Mouse (Mus musculus) kidney, embryonic 14.5 days (tissue): ENCODE data around the gene Olfr601. TPM values are rescaled to one million over a fixed set of nuclear protein-coding genes. Genes with fewer than 3 reads are reported as not detected.
"Not testable (repeated sequence)": the region's sequence is repeated elsewhere in the genome, so short reads cannot be mapped to it uniquely, and the experiment has no call there.

Source experiments
- ATAC-seq: fragments of 200-750 bp; cut with Nextera tagmentation; 2 replicates; pipeline ENCODE4 v1.8.0; 2017; ENCODE audit warnings: moderate number of reproducible peaks, mild to moderate bottlenecking, moderate TSS enrichment, moderate library complexity; ENCODE audit not compliant: low FRiP score, low TSS enrichment
- H3K27ac ChIP-seq: fragments of 300-500 bp; sonication (generic); 2 replicates; pipeline ENCODE4 v1.5.1; 2014; ENCODE audit warnings: low read depth, mild to moderate bottlenecking, low read length, moderate library complexity, mixed read lengths
- H3K27me3 ChIP-seq: fragments of 300-500 bp; sonication (generic); 2 replicates; pipeline ENCODE4 v1.6.1; 2014; ENCODE audit warnings: mild to moderate bottlenecking, low read length; ENCODE audit not compliant: control insufficient read depth, insufficient read depth
- H3K36me3 ChIP-seq: fragments of 300-500 bp; sonication (generic); 2 replicates; pipeline ENCODE4 v1.6.1; 2014; ENCODE audit warnings: low read length, mixed read lengths; ENCODE audit not compliant: control insufficient read depth, insufficient read depth
- H3K4me1 ChIP-seq: fragments of 300-500 bp; sonication (generic); 2 replicates; pipeline ENCODE4 v1.6.1; 2014; ENCODE audit warnings: low read length, mixed read lengths; ENCODE audit not compliant: control insufficient read depth, insufficient read depth
- H3K4me2 ChIP-seq: fragments of 300-500 bp; sonication (generic); replicated peaks from 2 replicates; pipeline ENCODE4 v1.6.1; 2014; ENCODE audit warnings: low read depth, mild to moderate bottlenecking, low read length
- H3K4me3 ChIP-seq: fragments of 300-500 bp; sonication (generic); 2 replicates; pipeline ENCODE4 v1.5.1; 2014; ENCODE audit warnings: mild to moderate bottlenecking, low read length
- H3K9ac ChIP-seq: fragments of 300-500 bp; sonication (generic); 2 replicates; pipeline ENCODE4 v1.6.1; 2014; ENCODE audit warnings: low read depth, mild to moderate bottlenecking, low read length, moderate library complexity
- H3K9me3 ChIP-seq: fragments of 300-500 bp; sonication (generic); 2 replicates; pipeline ENCODE4 v1.6.1; 2016; ENCODE audit warnings: low read length; ENCODE audit not compliant: control insufficient read depth
- WGBS: fragments of 180-500 bp; shearing (Covaris S2); extraction: QIAGEN DNeasy Blood & Tissue Kit; methylation state at CpG from one replicate; pipeline ENCODE4 v1.1.7; 2014; 5-methylcytosine and 5-hydroxymethylcytosine counted together
- polyA plus RNA-seq: library from polyadenylated mRNA; unstranded; fragments of >200 nt; fragmentation: Nextera tagmentation; extraction: Ambion mirVana; gene quantifications from 2 replicates; pipeline ENCODE4 v1.2.1, GENCODE M21; 2014

Gene Olfr601
- polyA plus RNA-seq, result not detected in 2 replicates

GRCm38 (mm10) chr7:103362555-103362954 is at the start of gene Olfr601:
TSS of gene Olfr601 (minus strand) at chr7:103362655.
- Histone ChIP-seq H3K36me3 (no peaks in the 10 kb centered on the region), H3K9ac (no peak within 1 kb of the TSS), H3K9me3 (no peaks in the 10 kb centered on the region)

GRCm38 (mm10) chr7:103406521-103407055 is 44.1 kb upstream of the Olfr601 start:
- H3K4me1 ChIP-seq, H3K9ac ChIP-seq, H3K4me2 ChIP-seq, H3K27ac ChIP-seq, ATAC-seq, H3K9me3 ChIP-seq, H3K27me3 ChIP-seq, H3K4me3 ChIP-seq, H3K36me3 ChIP-seq: not testable (repeated sequence)
- WGBS, result 71% methylated on average over 3 of the region's 3 CpGs

More at GRCm38 (mm10) chr7:103362555-103362954, at the start of gene Olfr601:
- no peak for ATAC-seq
- Histone ChIP-seq H3K4me1 (no peaks in the 10 kb centered on the region), H3K27ac (no peak within 1 kb of the TSS), H3K4me2 (no peak within 1 kb of the TSS), H3K4me3 (no peak within 1 kb of the TSS), H3K27me3 (no peaks in the 10 kb centered on the region)
- 95% methylated on average over 1 of the region's 1 CpGs for WGBS

GRCm38 (mm10) chr7:103398981-103399380 is 36.5 kb upstream of the Olfr601 start:
- Histone ChIP-seq H3K4me1 (no peaks in the 10 kb centered on the region), H3K27me3 (no peaks in the 10 kb centered on the region), H3K9ac (no peak overlapping the region), H3K36me3 (no peaks in the 10 kb centered on the region), H3K27ac (no peak overlapping the region), H3K4me3 (no peak overlapping the region), H3K4me2 (no peak overlapping the region), H3K9me3 (no peaks in the 10 kb centered on the region)
- 17% methylated on average over 1 of the region's 1 CpGs for WGBS
- no peak for ATAC-seq

- Histone ChIP-seq H3K4me3 (no peak overlapping the region), H3K36me3 (no peaks in the 10 kb centered on the region), H3K4me2 (no peak overlapping the region), H3K4me1 (no peaks in the 10 kb centered on the region), H3K27ac (no peak overlapping the region), H3K9ac (no peak overlapping the region), H3K9me3 (no peaks in the 10 kb centered on the region), H3K27me3 (no peaks in the 10 kb centered on the region)
- ATAC-seq, result no peak
Measured at GRCm38 (mm10) chr7:103397758-103398157, 35.3 kb upstream of the Olfr601 start.

GRCm38 (mm10) chr7:103386077-103386476 is 23.6 kb upstream of the Olfr601 start, which contains the start of gene Olfr603:
TSS of gene Olfr603 (minus strand) at chr7:103386177.
- H3K4me3 ChIP-seq, result no peak within 1 kb of the TSS
- H3K4me1 ChIP-seq, result no peaks in the 10 kb centered on the region
- no peak for ATAC-seq
- no peak within 1 kb of the TSS for H3K9ac ChIP-seq
- no peak within 1 kb of the TSS for H3K27ac ChIP-seq
- no peaks in the 10 kb centered on the region for H3K9me3 ChIP-seq
- no peaks in the 10 kb centered on the region for H3K36me3 ChIP-seq
- no peaks in the 10 kb centered on the region for H3K27me3 ChIP-seq
- H3K4me2 ChIP-seq, result no peak within 1 kb of the TSS

GRCm38 (mm10) chr7:103349569-103349968 is 12.9 kb downstream of the Olfr601 start, which contains the start of gene Olfr600:
TSS of gene Olfr600 (minus strand) at chr7:103349669.
- Histone ChIP-seq H3K27me3 (no peaks in the 10 kb centered on the region), H3K27ac (no peak within 1 kb of the TSS), H3K36me3 (no peaks in the 10 kb centered on the region), H3K9me3 (no peaks in the 10 kb centered on the region), H3K9ac (no peak within 1 kb of the TSS), H3K4me2 (no peak within 1 kb of the TSS), H3K4me3 (no peak within 1 kb of the TSS), H3K4me1 (no peaks in the 10 kb centered on the region)
- no peak for ATAC-seq

GRCm38 (mm10) chr7:103335617-103336016 is 26.8 kb downstream of the Olfr601 start, which contains the start of gene Olfr599:
TSS of gene Olfr599 (plus strand) at chr7:103335917.
- no peak within 1 kb of the TSS for H3K4me3 ChIP-seq
- no peak within 1 kb of the TSS for H3K9ac ChIP-seq
- no peak within 1 kb of the TSS for H3K27ac ChIP-seq
- WGBS, result 90% methylated on average over 1 of the region's 1 CpGs
- no peaks in the 10 kb centered on the region for H3K4me1 ChIP-seq
- H3K9me3 ChIP-seq, result no peaks in the 10 kb centered on the region
- H3K4me2 ChIP-seq, result no peak within 1 kb of the TSS
- H3K27me3 ChIP-seq, result no peaks in the 10 kb centered on the region
- no peaks in the 10 kb centered on the region for H3K36me3 ChIP-seq
- no peak for ATAC-seq

- Histone ChIP-seq H3K27ac (no peak within 1 kb of the TSS), H3K4me1 (no peaks in the 10 kb centered on the region), H3K27me3 (no peaks in the 10 kb centered on the region), H3K9me3 (no peaks in the 10 kb centered on the region), H3K4me2 (no peak within 1 kb of the TSS), H3K4me3 (no peak within 1 kb of the TSS), H3K9ac (no peak within 1 kb of the TSS), H3K36me3 (no peaks in the 10 kb centered on the region)
- no peak for ATAC-seq
Measured at GRCm38 (mm10) chr7:103323268-103323667, 39.2 kb downstream of the Olfr601 start, which contains the start of gene Olfr598. TSS of gene Olfr598 (plus strand) at chr7:103323568.

- ATAC-seq, H3K27me3 ChIP-seq, H3K36me3 ChIP-seq, H3K4me1 ChIP-seq, H3K4me2 ChIP-seq, H3K4me3 ChIP-seq, H3K9ac ChIP-seq, H3K9me3 ChIP-seq, H3K27ac ChIP-seq: not testable (repeated sequence)
- 98% methylated on average over 2 of the region's 2 CpGs for WGBS
Measured at GRCm38 (mm10) chr7:103316015-103316414, 46.4 kb downstream of the Olfr601 start, which contains the start of gene Olfr597. TSS of gene Olfr597 (plus strand) at chr7:103316315.
